Mouse (Mus musculus): ENCODE results near the gene Ccl21b. TPM values are rescaled to one million over a fixed set of nuclear protein-coding genes. Genes with fewer than 3 reads are reported as not detected.

Ccl21b gene
- not detected in 2 replicates for polyA plus RNA-seq (2012; rRNA removed)

GRCm38 (mm10) chr4:42255467-42255866, at the start of gene Ccl21b:
TSS of gene Ccl21b (plus strand) at chr4:42255767.

GRCm38 (mm10) chr4:42240339-42240738, 15.2 kb upstream of the Ccl21b start, which contains the start of gene Gm10600:
TSS of gene Gm10600 (plus strand) at chr4:42240639.

GRCm38 (mm10) chr4:42293967-42294366, 38.4 kb downstream of the Ccl21b start, which contains the start of gene Gm21953:
TSS of gene Gm21953 (plus strand) at chr4:42294267.

Other genes with a start within 250 kb of the Ccl21b start
- not detected in 2 replicates for gene Gm21093, start 221.0 kb upstream of the Ccl21b start, polyA plus RNA-seq (2012; rRNA removed)
- not detected in 2 replicates for gene Gm3893, start 164.6 kb upstream of the Ccl21b start, polyA plus RNA-seq (2012; rRNA removed)
- not detected in 2 replicates for gene Gm13304, start 140.9 kb upstream of the Ccl21b start, polyA plus RNA-seq (2012; rRNA removed)
- gene Gm13306, start 102.3 kb upstream of the Ccl21b start, polyA plus RNA-seq (2012; rRNA removed) = not detected in 2 replicates
- 0.07 TPM in 1 of 2 replicates, not detected in the other for gene Gm13305, start 87.2 kb upstream of the Ccl21b start, polyA plus RNA-seq (2012; rRNA removed)
- not detected in 2 replicates for gene Gm10600, start 15.1 kb upstream of the Ccl21b start, polyA plus RNA-seq (2012; rRNA removed)
- not detected in 2 replicates for gene Gm21953, start 38.5 kb downstream of the Ccl21b start, polyA plus RNA-seq (2012; rRNA removed)
- gene Fam205a3, start 62.6 kb downstream of the Ccl21b start, polyA plus RNA-seq (2012; rRNA removed) = not detected in 2 replicates
- not detected in 2 replicates for gene Gm21586, start 183.6 kb downstream of the Ccl21b start, polyA plus RNA-seq (2012; rRNA removed)
- gene Gm2163, start 211.0 kb downstream of the Ccl21b start, polyA plus RNA-seq (2012; rRNA removed) = 0.02 and 0.06 TPM in 2 replicates

Measured in liver, embryonic 18 days (tissue).